Mouse (Mus musculus): ENCODE measurements around the gene Chchd3. TPM values are rescaled to one million over a fixed set of nuclear protein-coding genes. Genes with fewer than 3 reads are reported as not detected.

Gene Chchd3
- polyA plus RNA-seq, 1 experiment = 47.7 TPM

GRCm38 (mm10) chr6:32940299-32940698 lies 119.8 kb downstream of the Chchd3 start:
- WGBS = 81% methylated on average over 11 of the region's 11 CpGs
- no peak overlapping the region for H3K27ac ChIP-seq (ENCODE audit: control insufficient read depth, insufficient read depth, low read depth, low read length, poor library complexity)

GRCm38 (mm10) chr6:32937643-32938042 lies 122.4 kb downstream of the Chchd3 start:
- 71% methylated on average over 1 of the region's 1 CpGs for WGBS
- TF ChIP-seq POLR2A (IDR thresholded peaks at IDR 0.05; ENCODE audit: borderline replicate concordance, control insufficient read depth, low read depth, low read length) (no peak), CTCF (IDR thresholded peaks at IDR 0.05; ENCODE audit: control insufficient read depth, insufficient read depth, low read length) (no peak)
- no peak overlapping the region for H3K4me3 ChIP-seq (replicated peaks; ENCODE audit: control insufficient read depth, low read depth, low read length)

More at GRCm38 (mm10) chr6:32940299-32940698, 119.8 kb downstream of the Chchd3 start:
- Histone ChIP-seq H3K4me1 (ENCODE audit: control insufficient read depth, insufficient read depth, low read length) (no peaks in the 10 kb centered on the region), H3K4me3 (replicated peaks; ENCODE audit: control insufficient read depth, low read depth, low read length) (no peak overlapping the region)
- TF ChIP-seq CTCF (IDR thresholded peaks at IDR 0.05; ENCODE audit: control insufficient read depth, insufficient read depth, low read length) (no peak), POLR2A (IDR thresholded peaks at IDR 0.05; ENCODE audit: borderline replicate concordance, control insufficient read depth, low read depth, low read length) (no peak)

GRCm38 (mm10) chr6:32936794-32937193 lies 123.3 kb downstream of the Chchd3 start:
- WGBS = 88% methylated on average over 3 of the region's 3 CpGs
- TF ChIP-seq POLR2A (IDR thresholded peaks at IDR 0.05; ENCODE audit: borderline replicate concordance, control insufficient read depth, low read depth, low read length) = no peak
- TF ChIP-seq CTCF (IDR thresholded peaks at IDR 0.05; ENCODE audit: control insufficient read depth, insufficient read depth, low read length) = no peak
- Histone ChIP-seq H3K4me1 (ENCODE audit: control insufficient read depth, insufficient read depth, low read length) (no peaks in the 10 kb centered on the region), H3K27ac (ENCODE audit: control insufficient read depth, insufficient read depth, low read depth, low read length, poor library complexity) (no peak overlapping the region), H3K4me3 (replicated peaks; ENCODE audit: control insufficient read depth, low read depth, low read length) (no peak overlapping the region)

More at GRCm38 (mm10) chr6:32937643-32938042, 122.4 kb downstream of the Chchd3 start:
- Histone ChIP-seq H3K27ac (ENCODE audit: control insufficient read depth, insufficient read depth, low read depth, low read length, poor library complexity) (no peak overlapping the region), H3K4me1 (ENCODE audit: control insufficient read depth, insufficient read depth, low read length) (no peaks in the 10 kb centered on the region)

- TF ChIP-seq POLR2A (IDR thresholded peaks at IDR 0.05; ENCODE audit: borderline replicate concordance, control insufficient read depth, low read depth, low read length) (no peak), CTCF (IDR thresholded peaks at IDR 0.05; ENCODE audit: control insufficient read depth, insufficient read depth, low read length) (no peak)
- no peaks in the 10 kb centered on the region for H3K4me1 ChIP-seq (ENCODE audit: control insufficient read depth, insufficient read depth, low read length)
- H3K4me3 ChIP-seq (replicated peaks; ENCODE audit: control insufficient read depth, low read depth, low read length) = no peak overlapping the region
- no peak overlapping the region for H3K27ac ChIP-seq (ENCODE audit: control insufficient read depth, insufficient read depth, low read depth, low read length, poor library complexity)
- 75% methylated on average over 2 of the region's 2 CpGs for WGBS
Measured at GRCm38 (mm10) chr6:32936365-32936764, 123.7 kb downstream of the Chchd3 start.

GRCm38 (mm10) chr6:32935576-32935975 lies 124.5 kb downstream of the Chchd3 start:
- H3K4me1 ChIP-seq (ENCODE audit: control insufficient read depth, insufficient read depth, low read length) = no peaks in the 10 kb centered on the region
- no peak overlapping the region for H3K27ac ChIP-seq (ENCODE audit: control insufficient read depth, insufficient read depth, low read depth, low read length, poor library complexity)
- 86% methylated on average over 5 of the region's 5 CpGs for WGBS
- TF ChIP-seq POLR2A (IDR thresholded peaks at IDR 0.05; ENCODE audit: borderline replicate concordance, control insufficient read depth, low read depth, low read length) = no peak
- TF ChIP-seq CTCF (IDR thresholded peaks at IDR 0.05; ENCODE audit: control insufficient read depth, insufficient read depth, low read length) = no peak
- no peak overlapping the region for H3K4me3 ChIP-seq (replicated peaks; ENCODE audit: control insufficient read depth, low read depth, low read length)

- H3K4me1 ChIP-seq (ENCODE audit: control insufficient read depth, insufficient read depth, low read length) = no peaks in the 10 kb centered on the region
- H3K4me3 ChIP-seq (replicated peaks; ENCODE audit: control insufficient read depth, low read depth, low read length) = no peak overlapping the region
- TF ChIP-seq CTCF (IDR thresholded peaks at IDR 0.05; ENCODE audit: control insufficient read depth, insufficient read depth, low read length) = no peak
- 91% methylated on average over 11 of the region's 11 CpGs for WGBS
- no peak overlapping the region for H3K27ac ChIP-seq (ENCODE audit: control insufficient read depth, insufficient read depth, low read depth, low read length, poor library complexity)
Measured at GRCm38 (mm10) chr6:32931106-32931770, 128.8 kb downstream of the Chchd3 start.

- 93% methylated on average over 1 of the region's 1 CpGs for WGBS
- Histone ChIP-seq H3K27ac (ENCODE audit: control insufficient read depth, insufficient read depth, low read depth, low read length, poor library complexity) (no peak overlapping the region), H3K4me1 (ENCODE audit: control insufficient read depth, insufficient read depth, low read length) (no peaks in the 10 kb centered on the region), H3K4me3 (replicated peaks; ENCODE audit: control insufficient read depth, low read depth, low read length) (no peak overlapping the region)
- TF ChIP-seq CTCF (IDR thresholded peaks at IDR 0.05; ENCODE audit: control insufficient read depth, insufficient read depth, low read length) (no peak), POLR2A (IDR thresholded peaks at IDR 0.05; ENCODE audit: borderline replicate concordance, control insufficient read depth, low read depth, low read length) (no peak)
Measured at GRCm38 (mm10) chr6:32922391-32922790, 137.7 kb downstream of the Chchd3 start.

GRCm38 (mm10) chr6:32920091-32920490 lies 140.0 kb downstream of the Chchd3 start:
- H3K27ac ChIP-seq (ENCODE audit: control insufficient read depth, insufficient read depth, low read depth, low read length, poor library complexity) = no peak overlapping the region
- no peaks in the 10 kb centered on the region for H3K4me1 ChIP-seq (ENCODE audit: control insufficient read depth, insufficient read depth, low read length)
- TF ChIP-seq POLR2A (IDR thresholded peaks at IDR 0.05; ENCODE audit: borderline replicate concordance, control insufficient read depth, low read depth, low read length) = no peak
- no peak for TF ChIP-seq CTCF (IDR thresholded peaks at IDR 0.05; ENCODE audit: control insufficient read depth, insufficient read depth, low read length)
- WGBS = 55% methylated on average over 2 of the region's 2 CpGs
- H3K4me3 ChIP-seq (replicated peaks; ENCODE audit: control insufficient read depth, low read depth, low read length) = no peak overlapping the region

- Histone ChIP-seq H3K4me3 (replicated peaks; ENCODE audit: control insufficient read depth, low read depth, low read length) (no peak overlapping the region), H3K27ac (ENCODE audit: control insufficient read depth, insufficient read depth, low read depth, low read length, poor library complexity) (no peak overlapping the region), H3K4me1 (ENCODE audit: control insufficient read depth, insufficient read depth, low read length) (no peaks in the 10 kb centered on the region; the same call in 1 of the 2 replicates)
- WGBS = 87% methylated on average over 2 of the region's 2 CpGs
- no peak for TF ChIP-seq POLR2A (IDR thresholded peaks at IDR 0.05; ENCODE audit: borderline replicate concordance, control insufficient read depth, low read depth, low read length)
- no peak for TF ChIP-seq CTCF (IDR thresholded peaks at IDR 0.05; ENCODE audit: control insufficient read depth, insufficient read depth, low read length)
Measured at GRCm38 (mm10) chr6:32910692-32911091, 149.4 kb downstream of the Chchd3 start.
